Mouse (Mus musculus) CH12.LX (cell line): ENCODE data around the gene Ano5. TPM values are rescaled to one million over a fixed set of nuclear protein-coding genes. Genes with fewer than 3 reads are reported as not detected.

ENCODE experiments used
- DNase-seq: peaks from one replicate; pipeline ENCODE4 v3.0.0-alpha.2; 2013; ENCODE audit errors: extremely low read depth
- H3K27ac ChIP-seq: 2 replicates; pipeline ENCODE4 v1.5.1; 2012; ENCODE audit warnings: low read depth, mild to moderate bottlenecking, control low read depth, moderate library complexity; ENCODE audit not compliant: insufficient read depth
- H3K27me3 ChIP-seq: replicated peaks from 2 replicates; pipeline ENCODE3; 2012; ENCODE audit warnings: inconsistent platforms
- H3K36me3 ChIP-seq, 2 experiments: replicated peaks in 1 of 2; 2 replicates each; pipeline versions ENCODE3 to v1.6.1; 2012; ENCODE audit warnings: inconsistent platforms in 1 of 2, low read length in 1 of 2, mild to moderate bottlenecking in 1 of 2, mixed read lengths in 1 of 2, moderate library complexity in 1 of 2; ENCODE audit not compliant: control insufficient read depth in 1 of 2, insufficient read depth in 1 of 2
- H3K4me1 ChIP-seq, 2 experiments: 2 replicates each; pipeline ENCODE4 v1.6.1; 2012; ENCODE audit warnings: inconsistent platforms in 1 of 2, moderate library complexity in 1 of 2; ENCODE audit not compliant: insufficient read depth in 2 of 2, control insufficient read depth in 1 of 2
- H3K4me2 ChIP-seq: 2 replicates; pipeline ENCODE4 v1.6.1; 2012; ENCODE audit warnings: low read depth, mild to moderate bottlenecking, control low read depth; ENCODE audit not compliant: poor library complexity, insufficient read depth, severe bottlenecking
- H3K4me3 ChIP-seq, 3 experiments: fragments of 150-350 bp in 1 of 3; sonication (generic) in 1 of 3; replicated peaks in 1 of 3; 2 replicates each; pipeline versions ENCODE3 to v1.5.1; 2011 to 2012; ENCODE audit warnings: low read depth in 2 of 3, low read length in 2 of 3, mild to moderate bottlenecking in 2 of 3, moderate library complexity in 2 of 3, control low read depth in 1 of 3, improper control_type of control experiment in 1 of 3, inconsistent platforms in 1 of 3, mixed read lengths in 1 of 3; ENCODE audit not compliant: poor library complexity in 1 of 3
- H3K79me2 ChIP-seq: replicated peaks from 2 replicates; pipeline ENCODE4 v1.6.1; 2012; ENCODE audit warnings: mild to moderate bottlenecking, moderate library complexity; ENCODE audit not compliant: control insufficient read depth, poor library complexity, insufficient read depth, severe bottlenecking; ENCODE audit errors: extremely low read depth
- H3K9ac ChIP-seq: 2 replicates; pipeline ENCODE4 v1.6.1; 2012; ENCODE audit warnings: low read depth, mild to moderate bottlenecking, control low read depth, moderate library complexity; ENCODE audit not compliant: insufficient read depth
- H3K9me3 ChIP-seq: replicated peaks from 2 replicates; pipeline ENCODE3; 2012; ENCODE audit warnings: low read length, inconsistent platforms, mixed read lengths
- BHLHE40 ChIP-seq: IDR thresholded peaks from 2 replicates; pipeline ENCODE4 v1.6.1; 2011; ENCODE audit warnings: mild to moderate bottlenecking, low read depth, low read length, improper control_type of control experiment
- CTCF ChIP-seq, 2 experiments: IDR thresholded peaks in 1 of 2; conservative IDR thresholded peaks in 1 of 2; 2 replicates each; pipeline ENCODE4 v1.5.1; 2011 to 2012; ENCODE audit warnings: low read depth in 2 of 2, low read length in 2 of 2, improper control_type of control experiment in 1 of 2, inconsistent platforms in 1 of 2, mild to moderate bottlenecking in 1 of 2, moderate library complexity in 1 of 2
- ELF1 ChIP-seq: IDR thresholded peaks from 2 replicates; pipeline ENCODE4 v1.6.1; 2014; ENCODE audit warnings: low read depth, mild to moderate bottlenecking, inconsistent platforms, low read length, improper control_type of control experiment
- EP300 ChIP-seq: IDR thresholded peaks from 2 replicates; pipeline ENCODE4 v1.6.1; 2011; ENCODE audit warnings: low read length, improper control_type of control experiment
- JUND ChIP-seq: conservative IDR thresholded peaks from 2 replicates; pipeline ENCODE4 v1.6.1; 2011; ENCODE audit warnings: low read depth, low read length, improper control_type of control experiment
- MAFK ChIP-seq: IDR thresholded peaks from 2 replicates; pipeline ENCODE4 v1.6.1; 2011; ENCODE audit warnings: low read length, improper control_type of control experiment; ENCODE audit not compliant: insufficient replicate concordance
- MAZ ChIP-seq: IDR thresholded peaks from 2 replicates; pipeline ENCODE4 v1.6.1; 2012; ENCODE audit warnings: low read depth, mild to moderate bottlenecking, inconsistent platforms, low read length, improper control_type of control experiment, moderate library complexity
- NELFE ChIP-seq: IDR thresholded peaks from 2 replicates; pipeline ENCODE4 v1.6.1; 2011; ENCODE audit warnings: low read depth, low read length, improper control_type of control experiment
- NRF1 ChIP-seq: IDR thresholded peaks from 2 replicates; pipeline ENCODE4 v1.6.1; 2014; ENCODE audit warnings: low read depth, mild to moderate bottlenecking, inconsistent platforms, low read length, improper control_type of control experiment, moderate library complexity
- RCOR1 ChIP-seq: conservative IDR thresholded peaks from 2 replicates; pipeline ENCODE4 v1.6.1; 2012; ENCODE audit warnings: low read depth, mild to moderate bottlenecking, inconsistent platforms, low read length, improper control_type of control experiment
- SIN3A ChIP-seq: IDR thresholded peaks from 2 replicates; pipeline ENCODE4 v1.6.1; 2012; ENCODE audit warnings: low read length, improper control_type of control experiment, inconsistent platforms
- SMC3 ChIP-seq: IDR thresholded peaks from 2 replicates; pipeline ENCODE4 v1.6.1; 2011; ENCODE audit warnings: low read depth, low read length, improper control_type of control experiment
- UBTF ChIP-seq: IDR thresholded peaks from 2 replicates; pipeline ENCODE4 v1.6.1; 2012; ENCODE audit warnings: low read depth, mild to moderate bottlenecking, inconsistent platforms, low read length, improper control_type of control experiment, moderate library complexity
- USF1 ChIP-seq: IDR thresholded peaks from 2 replicates; pipeline ENCODE4 v1.6.1; 2014; ENCODE audit warnings: low read depth, mild to moderate bottlenecking, inconsistent platforms, low read length, improper control_type of control experiment
- USF2 ChIP-seq: conservative IDR thresholded peaks from 2 replicates; pipeline ENCODE4 v1.6.1; 2011; ENCODE audit warnings: low read depth, low read length, improper control_type of control experiment
- ZMIZ1 ChIP-seq: IDR thresholded peaks from 2 replicates; pipeline ENCODE4 v1.6.1; 2012; ENCODE audit warnings: low read depth, mild to moderate bottlenecking, inconsistent platforms, low read length, improper control_type of control experiment
- ZNF384 ChIP-seq: IDR thresholded peaks from 2 replicates; pipeline ENCODE4 v1.6.1; 2012; ENCODE audit warnings: low read depth, low read length, improper control_type of control experiment, inconsistent platforms
- dilution Hi-C: fragments of 300-500 bp; cut with MboI; formaldehyde crosslinking; loops from 2 replicates; pipeline ENCODE4 v1.14.3; 2020; ENCODE audit warnings: low sequenced_read_pairs; ENCODE audit not compliant: extremely low pct_unique_long_range_greater_than_20kb, extremely low pct_ligation_motif_present
- in situ Hi-C: fragments of 300-500 bp; cut with MboI; formaldehyde crosslinking; loops from 3 replicates; pipeline ENCODE4 v1.14.3; 2019; ENCODE audit warnings: low sequenced_read_pairs, low pct_ligation_motif_present, low pct_unique_long_range_greater_than_20kb, mixed read lengths
- polyA plus RNA-seq: library from polyadenylated mRNA; unstranded; fragments of >175 nt; gene quantifications from 2 replicates; pipeline ENCODE4 v1.2.1, GENCODE M21; 2012; ENCODE audit warnings: low read depth; ENCODE audit not compliant: insufficient read length
- total RNA-seq, 2 experiments: library from RNA; depleted of rRNA; stranded (reverse); fragments of 300-350 nt in 1 of 2; fragments of >200 nt in 1 of 2; gene quantifications; 2 replicates each; pipeline ENCODE4 v1.2.3; 2012 to 2014

The Ano5 gene
- total and polyA plus RNA-seq, 3 experiments: not detected

GRCm38 (mm10) chr7:51600021-51600420, 89.2 kb downstream of the Ano5 start:
- Histone ChIP-seq H3K36me3 (no peaks in the 10 kb centered on the region), H3K9me3 (peaks cover 26% of the 10 kb centered on the region), H3K4me3 (no peak overlapping the region), H3K27ac (no peak overlapping the region), H3K4me1 (no peaks in the 10 kb centered on the region), H3K27me3 (no peaks in the 10 kb centered on the region), H3K79me2 (no peaks in the 10 kb centered on the region), H3K4me2 (no peak overlapping the region), H3K9ac (no peak overlapping the region)
- no peak for TF ChIP-seq MAZ
- no peak for TF ChIP-seq ZNF384
- DNase-seq: no peak
- dilution Hi-C loops: no loop called here
- in situ Hi-C loops: no loop called here

- Histone ChIP-seq H3K4me2 (no peak overlapping the region), H3K27ac (no peak overlapping the region), H3K36me3 (no peaks in the 10 kb centered on the region), H3K4me3 (no peak overlapping the region), H3K27me3 (no peaks in the 10 kb centered on the region), H3K9me3 (peaks cover 30% of the 10 kb centered on the region), H3K79me2 (no peaks in the 10 kb centered on the region), H3K9ac (no peak overlapping the region), H3K4me1 (no peaks in the 10 kb centered on the region)
- in situ Hi-C loops: no loop called here
- no peak for TF ChIP-seq CTCF (conservative IDR thresholded peaks at IDR 0.05 in 1 of 2, IDR thresholded peaks at IDR 0.05 in 1 of 2; ENCODE audit: low read depth in 2 of 2, low read length in 2 of 2)
- TF ChIP-seq USF1: no peak
- no peak for TF ChIP-seq RCOR1
- TF ChIP-seq MAFK: no peak
- TF ChIP-seq USF2: no peak
- TF ChIP-seq ZMIZ1: no peak
- TF ChIP-seq NELFE: no peak
- TF ChIP-seq JUND: no peak
- TF ChIP-seq SIN3A: no peak
- TF ChIP-seq NRF1: no peak
- TF ChIP-seq SMC3: no peak
- no peak for TF ChIP-seq ELF1
- no peak for TF ChIP-seq UBTF
- no peak for TF ChIP-seq EP300
- no peak for TF ChIP-seq ZNF384
- no peak for DNase-seq
- dilution Hi-C loops: no loop called here
Measured at GRCm38 (mm10) chr7:51603741-51604140, 92.9 kb downstream of the Ano5 start.

GRCm38 (mm10) chr7:51614404-51614803, 103.6 kb downstream of the Ano5 start:
- no peak overlapping the region for H3K4me2 ChIP-seq
- no peak overlapping the region for H3K9ac ChIP-seq
- peak; percentile 18 for TF ChIP-seq SMC3
- peak in 1 of 2 experiments; percentile 38; a peak in 2 of 4 replicates for TF ChIP-seq CTCF (conservative IDR thresholded peaks at IDR 0.05 in 1 of 2, IDR thresholded peaks at IDR 0.05 in 1 of 2; ENCODE audit: low read depth in 2 of 2, low read length in 2 of 2)
- TF ChIP-seq BHLHE40: no peak
- no peak overlapping the region for H3K4me3 ChIP-seq
- peaks cover 2% of the 10 kb centered on the region for H3K9me3 ChIP-seq
- no peak overlapping the region for H3K27ac ChIP-seq
- no peaks in the 10 kb centered on the region for H3K27me3 ChIP-seq
- dilution Hi-C loops (no loop called here), in situ Hi-C loops (no loop called here)
- H3K79me2 ChIP-seq: no peaks in the 10 kb centered on the region
- H3K36me3 ChIP-seq: no peaks in the 10 kb centered on the region
- DNase-seq: peak; percentile 17
- no peaks in the 10 kb centered on the region for H3K4me1 ChIP-seq
